Mouse (Mus musculus) B cell, adult (primary cell): Measurements from ENCODE around the gene Rpl15. TPM values are rescaled to one million over a fixed set of nuclear protein-coding genes. Genes with fewer than 3 reads are reported as not detected.

Source experiments
- total RNA-seq: library from RNA; stranded (reverse); gene quantifications from 4 replicates; pipeline ENCODE4 v1.2.4, GENCODE M21; 2023; ENCODE audit not compliant: inconsistent age

Rpl15 gene
- 1,171 to 1,297 TPM (median 1,284 TPM) in 4 replicates for total RNA-seq

GRCm38 (mm10) chr14:18270529-18271441 lies at the start of gene Rpl15, which contains the start of gene Nkiras1:
Gene Rpl15 (minus strand): TSS chr14:18271391.
Gene Nkiras1 (plus strand): TSS chr14:18271136.

GRCm38 (mm10) chr14:18238750-18239731 lies 32.1 kb downstream of the Rpl15 start, which contains the start of gene Nr1d2:
Gene Nr1d2 (minus strand): TSS chr14:18239127.

Other genes starting within 250 kb of the Rpl15 start
- gene Nr1d2, start 32.3 kb downstream of the Rpl15 start, total RNA-seq = 73.2 to 80.7 TPM (median 77.3 TPM) in 4 replicates
- gene Nkiras1, start 255 bp downstream of the Rpl15 start, total RNA-seq = 11.3 to 17.6 TPM (median 12.9 TPM) in 4 replicates
- gene Ube2e1, start 60.5 kb upstream of the Rpl15 start, total RNA-seq = 73.2 to 80.8 TPM (median 79.1 TPM) in 4 replicates